8 mouse cellular contexts compared by ENCODE assay signal in genomic region chr7:118994231-118994842, GRCm38 (mm10). TPM values are rescaled to one million over a fixed set of nuclear protein-coding genes. Genes with fewer than 3 reads are reported as not detected.
DNase-seq lines count a peak whose midpoint lies in the region; ATAC-seq lines count a peak whose summit lies in the region.

No protein-coding gene starts in this region.

- H3K9ac ChIP-seq in forebrain, embryonic 12.5 days = peak overlapping the region; percentile 77
- peak overlapping the region; percentile 88 for H3K9ac ChIP-seq in midbrain, embryonic 12.5 days (replicated peaks)

- DNase-seq in kidney, adult 18-20 months = peak; percentile 23
- DNase-seq in kidney, adult 8-10 months = no peak
- DNase-seq in R1 (ENCODE audit: low read depth, low spot score) = peak; percentile 7
- DNase-seq in induced T-regulatory cell, adult 2 months (ENCODE audit: low read depth) = peak; percentile 7
- no peak for DNase-seq in frontal cortex, adult 2 months (ENCODE audit: extremely low spot score in 1 of 2, low spot score in 1 of 2)

- peak; percentile 18 for ATAC-seq in forebrain, embryonic 12.5 days (ENCODE audit: low FRiP score)
- peak; percentile 20 for ATAC-seq in midbrain, embryonic 12.5 days (ENCODE audit: low FRiP score, low read depth)
- no peak for ATAC-seq in inflammation-experienced regulatory T-cells, adult 6 months

- peak overlapping the region; percentile 72 for H3K4me2 ChIP-seq in forebrain, embryonic 12.5 days
- H3K4me2 ChIP-seq in midbrain, embryonic 12.5 days (replicated peaks) = peak overlapping the region; percentile 79

- no peaks in the 10 kb centered on the region for H3K36me3 ChIP-seq in forebrain, embryonic 12.5 days (replicated peaks)
- H3K36me3 ChIP-seq in midbrain, embryonic 12.5 days = no peaks in the 10 kb centered on the region

- H3K4me3 ChIP-seq in forebrain, embryonic 12.5 days (replicated peaks) = peak overlapping the region; percentile 53
- H3K4me3 ChIP-seq in midbrain, embryonic 12.5 days = peak overlapping the region; percentile 72

- peaks cover 56% of the 10 kb centered on the region for H3K4me1 ChIP-seq in forebrain, embryonic 12.5 days
- peaks cover 59% of the 10 kb centered on the region for H3K4me1 ChIP-seq in midbrain, embryonic 12.5 days

- 0 out of 2 replicates have a peak, but pooled peaks cover 6% of the 10 kb centered on the region for H3K27me3 ChIP-seq in forebrain, embryonic 12.5 days
- H3K27me3 ChIP-seq in midbrain, embryonic 12.5 days = peaks cover 7% of the 10 kb centered on the region

- under 1% methylated on average over 21 of the region's 21 CpGs for WGBS in forebrain, embryonic 12.5 days
- WGBS in midbrain, embryonic 12.5 days = under 1% methylated on average over 21 of the region's 21 CpGs

- no peaks in the 10 kb centered on the region for H3K9me3 ChIP-seq in forebrain, embryonic 12.5 days
- no peaks in the 10 kb centered on the region for H3K9me3 ChIP-seq in midbrain, embryonic 12.5 days

- peak overlapping the region; percentile 90 for H3K27ac ChIP-seq in forebrain, embryonic 12.5 days
- peak overlapping the region; percentile 90 for H3K27ac ChIP-seq in midbrain, embryonic 12.5 days (replicated peaks)

RNA-seq across cellular contexts. Expression of gene Gprc5b, which starts 0.7 kb away (rescaled TPM):
- polyA plus RNA-seq in forebrain, embryonic 12.5 days (2016; fragmentation: Nextera tagmentation; extraction: Ambion mirVana) = 11.8 and 15.1 TPM in 2 replicates
- polyA plus RNA-seq in midbrain, embryonic 12.5 days (2016; fragmentation: Nextera tagmentation; extraction: Ambion mirVana) = 11.9 and 14.1 TPM in 2 replicates
- polyA plus RNA-seq in frontal cortex, adult 2 months (2012; rRNA removed) = 194 and 204 TPM in 2 replicates
- polyA plus RNA-seq in inflammation-experienced regulatory T-cells, adult 6 months (2017; shearing (Covaris generic)) = 1 to 10 TPM in 2 of 3 experiments, not detected in 1; 2.0 to 7.6 TPM

Comparison
In these comparisons a context has a peak if more than half of its experiments do, and no peak if none do; other contexts are left out.
1. DNase-seq: peak in kidney, adult 18-20 months (single experiment), R1 (single experiment) and induced T-regulatory cell, adult 2 months (single experiment); none in kidney, adult 8-10 months (0 of 2) and frontal cortex, adult 2 months (0 of 2).
2. RNA of gene Gprc5b, which starts 0.7 kb away (polyA plus RNA-seq): 194 to 204 TPM in frontal cortex, adult 2 months; 11.8 to 15.1 TPM in forebrain, embryonic 12.5 days, 11.9 to 14.1 TPM in midbrain, embryonic 12.5 days and 2.0 to 7.6 TPM in inflammation-experienced regulatory T-cells, adult 6 months; every median in the first group is over 10 times any median in the second.